Mouse (Mus musculus) cerebellum, adult 9-10 months (tissue): ENCODE data around the gene Efna1.

Source experiments
- DNase-seq: peaks from one replicate; pipeline ENCODE4 v3.0.0; 2022

Efna1 gene

DNA sequence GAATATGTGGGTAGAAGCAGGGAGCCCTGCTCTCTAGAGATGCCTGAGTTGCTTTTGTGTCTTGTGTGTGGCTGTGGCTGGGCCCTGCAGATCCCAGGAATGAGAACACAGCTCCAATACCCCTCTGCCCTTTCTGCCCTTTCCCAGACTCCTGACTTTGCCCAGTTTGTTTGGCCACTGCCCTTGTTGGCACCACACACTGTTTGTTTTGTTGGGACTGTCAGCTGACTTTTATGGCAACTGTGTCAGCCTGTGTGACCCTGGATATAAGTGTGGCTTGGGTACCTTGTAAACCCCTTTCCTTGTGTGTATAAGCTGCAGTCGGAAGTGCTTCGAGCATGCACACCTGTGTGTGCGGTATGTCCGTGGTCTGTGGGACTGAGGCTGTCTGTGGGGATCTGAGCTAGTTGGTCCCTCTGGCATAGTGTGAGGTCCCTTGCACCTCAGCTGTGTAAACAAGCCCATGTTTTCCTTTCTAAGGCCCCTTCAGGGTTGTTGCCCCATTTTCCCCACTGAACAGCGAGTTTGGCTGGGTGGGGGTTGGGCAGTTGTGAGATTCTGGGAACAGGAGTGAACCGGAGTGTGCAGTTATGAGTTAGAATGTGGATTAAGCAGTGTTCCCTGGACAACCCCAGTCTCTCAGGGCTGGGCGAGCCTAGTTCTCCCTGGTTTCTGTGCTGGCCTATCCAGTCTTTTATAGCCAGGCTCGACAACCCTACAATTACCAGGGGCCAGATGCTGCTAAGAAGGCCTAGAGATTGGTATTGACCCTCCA, 24.8 kb upstream of the Efna1 start:
- DNase-seq: no peak

DNA sequence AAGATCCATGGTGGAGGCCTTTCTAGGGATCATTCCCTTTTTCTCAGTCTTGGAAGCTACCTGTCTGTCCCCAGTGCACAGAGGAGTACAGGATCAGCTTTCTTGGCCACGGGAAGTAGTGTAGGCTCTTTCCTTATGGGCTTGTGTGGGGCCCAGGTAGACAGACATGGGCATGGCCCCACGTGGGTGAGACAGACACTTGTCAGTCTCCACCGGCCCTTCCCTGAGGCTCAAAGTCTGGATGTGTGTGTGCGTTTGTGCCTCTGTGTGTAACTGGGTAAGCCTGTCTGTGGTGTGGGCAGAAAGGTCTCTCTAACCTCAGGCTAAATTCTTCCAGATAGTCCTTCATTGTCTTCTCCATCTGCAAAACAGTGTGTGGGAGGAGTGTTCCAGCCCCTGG, 24.2 kb upstream of the Efna1 start:
- DNase-seq: no peak

DNA sequence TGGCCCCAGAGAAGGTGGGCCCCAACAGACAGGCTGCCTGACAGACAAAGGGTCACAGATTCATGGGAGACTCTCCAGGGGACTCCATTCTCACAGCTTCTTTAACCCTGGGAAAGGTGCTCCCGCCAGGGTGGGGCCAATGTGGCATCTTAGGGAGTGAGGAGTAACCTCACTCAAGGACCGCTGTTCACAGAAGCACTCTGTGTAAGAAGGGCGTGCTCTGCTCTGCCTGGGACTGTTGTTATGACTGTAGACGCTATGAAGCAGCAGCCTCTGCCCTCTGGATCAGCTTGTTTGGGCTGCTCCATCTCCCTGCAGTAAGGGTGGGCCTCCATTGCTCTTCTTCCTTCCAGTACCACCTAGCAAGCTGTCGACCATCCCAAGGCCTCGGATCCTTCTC, 23.5 kb upstream of the Efna1 start:
- DNase-seq: no peak

DNA sequence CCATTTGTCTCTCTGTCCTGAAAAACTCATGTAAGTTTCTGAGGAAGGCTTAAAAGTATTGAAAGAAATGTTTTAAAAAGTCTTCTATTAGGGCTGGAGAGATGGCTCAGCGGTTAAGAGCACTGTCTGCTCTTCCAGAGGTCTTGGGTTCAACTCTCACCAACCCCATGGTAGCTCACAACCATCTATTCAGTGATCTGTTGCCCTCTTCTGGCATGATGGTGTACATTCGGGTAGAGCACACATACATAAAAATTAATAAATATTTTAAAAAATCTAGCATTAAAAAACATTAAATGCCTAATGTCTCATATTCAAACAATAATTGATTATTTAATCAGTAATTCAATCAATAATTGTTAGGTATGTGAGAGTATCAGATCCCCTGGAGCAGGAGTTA, 19.6 kb upstream of the Efna1 start:
- DNase-seq: no peak

DNA sequence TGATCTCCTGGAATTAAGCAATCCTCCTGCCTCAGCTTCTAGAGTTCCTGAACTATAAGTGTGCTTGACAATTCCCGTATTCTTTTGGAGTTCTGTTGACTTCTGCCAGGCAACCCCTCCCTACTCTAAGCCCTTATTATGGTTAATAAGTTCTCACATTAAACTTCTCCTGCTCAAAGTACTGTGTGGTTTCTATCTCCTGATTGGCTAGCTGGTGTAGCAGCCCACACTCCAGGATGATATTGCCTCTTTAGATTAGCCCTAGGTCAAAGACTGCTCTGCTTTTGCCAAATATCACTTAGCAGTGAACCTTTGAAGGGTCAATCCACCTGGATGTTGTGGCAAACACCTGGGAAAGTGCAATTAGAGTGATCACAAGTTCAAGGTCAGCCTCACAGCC, 19.1 kb upstream of the Efna1 start:
- DNase-seq: no peak

DNA sequence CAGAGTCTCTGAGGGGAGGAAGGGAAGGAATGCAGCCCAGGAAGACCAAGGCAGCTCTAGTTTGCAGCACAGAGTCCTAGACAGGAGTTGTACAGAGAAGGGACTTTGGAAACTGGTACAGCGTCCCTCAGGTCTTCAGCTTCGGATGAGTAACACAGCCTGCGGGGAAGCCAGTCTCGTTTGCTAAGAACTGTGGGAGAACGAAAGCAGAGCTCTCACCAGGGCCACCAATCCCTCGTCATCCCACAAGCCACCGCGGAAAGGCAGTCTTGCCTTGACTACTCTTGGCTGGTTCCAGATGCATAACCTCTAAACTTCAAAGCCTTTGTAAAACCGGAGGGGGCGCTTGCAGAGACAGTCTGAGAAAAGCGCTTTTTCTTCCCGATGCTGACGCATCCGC, 18.6 kb upstream of the Efna1 start:
- no peak for DNase-seq

DNA sequence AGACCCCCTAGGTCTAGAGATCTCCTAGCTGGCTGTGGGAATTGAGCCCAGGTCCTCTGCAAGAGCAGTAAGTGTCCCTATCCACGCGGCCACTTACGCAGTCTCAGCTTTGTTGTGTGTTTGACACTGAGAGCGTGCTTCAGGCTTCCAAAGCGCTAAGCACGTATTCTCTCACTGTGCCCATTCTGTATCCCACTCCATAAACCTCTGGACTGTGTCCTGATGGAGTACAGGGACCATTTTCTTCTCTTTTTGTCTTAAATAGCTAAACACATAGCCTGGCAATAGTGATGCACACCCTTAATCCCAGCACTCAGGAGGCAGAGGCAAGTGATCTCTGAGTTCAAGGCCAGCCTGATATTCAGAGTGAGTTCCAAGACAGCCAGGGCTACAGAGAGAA, 18.0 kb upstream of the Efna1 start:
- no peak for DNase-seq

DNA sequence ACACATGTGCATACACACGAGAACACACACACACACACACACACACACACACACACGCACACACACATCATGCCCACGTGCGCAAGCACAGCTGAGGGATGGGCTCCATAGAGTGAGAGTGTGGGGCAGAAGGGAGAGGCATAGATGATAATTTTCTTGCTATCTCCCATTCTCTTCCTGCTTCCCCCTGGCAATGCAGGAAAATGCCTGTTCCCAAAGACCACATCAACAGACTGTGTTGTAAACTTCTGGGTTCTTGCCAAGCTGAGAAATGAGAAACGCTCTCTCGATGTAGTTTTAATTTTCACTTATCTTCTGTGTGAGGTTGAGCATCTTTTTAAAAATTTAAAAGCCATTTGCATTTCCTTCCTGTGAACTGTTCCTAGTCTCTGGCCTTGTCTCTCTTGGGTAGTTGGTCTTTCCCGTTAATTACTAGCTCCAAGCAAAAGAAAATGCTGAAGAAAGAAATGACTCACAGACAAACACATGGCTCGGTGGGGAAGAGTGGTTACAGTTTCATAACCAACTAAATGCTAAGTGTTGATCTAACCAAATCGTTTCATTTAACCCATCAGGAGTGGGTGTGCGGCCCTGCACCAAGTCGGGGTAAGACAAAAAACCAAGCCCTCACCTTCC, 15.9 kb upstream of the Efna1 start:
- no peak for DNase-seq

DNA sequence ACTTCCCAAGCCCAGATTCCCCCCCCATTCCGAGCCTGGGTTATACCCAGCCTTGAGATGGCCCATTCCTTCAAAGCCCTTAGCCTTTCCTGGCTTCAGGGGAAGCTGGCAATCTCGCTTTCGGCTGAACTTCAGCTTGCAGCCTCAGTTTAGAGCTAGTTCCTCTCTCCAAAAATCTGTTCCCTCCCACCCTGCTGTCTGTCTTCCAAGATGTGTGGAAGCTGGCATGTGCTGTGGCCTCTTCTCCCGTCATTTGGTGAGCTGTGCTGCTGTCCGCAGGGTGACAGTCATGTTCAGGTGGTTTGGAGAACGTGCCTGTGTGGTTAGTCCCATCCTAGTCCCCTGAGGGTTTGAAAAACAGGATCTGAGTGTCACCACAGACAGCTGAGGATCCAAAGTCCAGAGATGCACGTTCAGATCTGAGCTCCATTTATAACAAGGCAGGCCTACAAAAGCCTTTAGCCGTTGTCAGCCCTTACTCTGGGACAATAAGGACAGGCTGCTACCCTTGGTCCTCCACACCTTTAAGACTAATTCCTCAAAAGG, 14.8 kb upstream of the Efna1 start:
- no peak for DNase-seq

DNA sequence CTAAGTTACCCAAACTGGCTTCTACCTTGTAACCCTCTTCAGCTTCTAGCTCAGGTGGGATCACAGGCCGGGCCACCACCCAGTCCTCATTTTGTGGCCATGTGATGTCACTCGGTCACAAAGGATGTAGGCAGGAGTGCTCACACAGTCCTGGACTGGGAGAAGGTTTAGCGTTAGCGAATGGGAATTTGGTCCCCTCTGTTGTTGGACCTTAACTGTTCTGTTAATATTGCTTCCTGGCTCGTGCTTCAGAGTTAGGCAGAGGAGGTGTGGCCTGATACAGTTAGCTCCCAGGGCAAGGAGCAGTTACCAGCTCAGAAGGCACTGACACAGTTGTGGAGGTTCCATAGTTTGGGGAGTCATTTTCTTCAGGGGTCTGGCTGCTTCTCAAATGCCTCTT, 13.3 kb upstream of the Efna1 start:
- DNase-seq: no peak

DNA sequence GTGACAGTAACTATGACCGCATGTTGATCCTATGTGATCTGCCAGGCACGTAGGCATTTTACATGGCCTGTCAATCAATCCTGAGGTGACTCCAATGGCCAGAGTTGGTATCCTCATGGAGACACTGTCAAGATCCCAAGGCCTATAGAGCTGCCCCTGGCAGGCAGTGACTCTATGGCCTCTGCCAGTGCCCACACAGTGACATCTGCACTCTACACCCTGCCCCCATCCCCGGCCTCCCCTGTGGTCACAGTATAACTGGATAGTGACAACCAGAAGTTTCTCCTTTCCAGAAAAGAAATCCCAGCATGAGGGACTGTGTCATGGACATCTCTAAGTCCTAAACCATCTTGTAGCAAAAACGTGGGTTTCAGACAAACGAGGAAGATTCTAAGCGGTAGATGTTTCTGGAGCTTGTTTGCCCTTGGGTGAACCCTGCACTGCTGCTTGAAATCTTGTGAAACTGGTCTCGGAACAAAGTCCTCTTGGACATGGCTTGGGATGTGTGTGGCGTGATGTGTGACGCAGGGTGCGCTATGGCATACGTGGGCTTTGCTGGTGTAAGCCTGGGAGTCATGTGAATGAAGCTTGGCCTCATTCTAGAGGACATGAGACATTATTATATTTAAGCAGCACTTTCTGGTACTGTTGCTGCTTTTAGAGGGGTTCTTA, 12.4 kb upstream of the Efna1 start:
- no peak for DNase-seq

DNA sequence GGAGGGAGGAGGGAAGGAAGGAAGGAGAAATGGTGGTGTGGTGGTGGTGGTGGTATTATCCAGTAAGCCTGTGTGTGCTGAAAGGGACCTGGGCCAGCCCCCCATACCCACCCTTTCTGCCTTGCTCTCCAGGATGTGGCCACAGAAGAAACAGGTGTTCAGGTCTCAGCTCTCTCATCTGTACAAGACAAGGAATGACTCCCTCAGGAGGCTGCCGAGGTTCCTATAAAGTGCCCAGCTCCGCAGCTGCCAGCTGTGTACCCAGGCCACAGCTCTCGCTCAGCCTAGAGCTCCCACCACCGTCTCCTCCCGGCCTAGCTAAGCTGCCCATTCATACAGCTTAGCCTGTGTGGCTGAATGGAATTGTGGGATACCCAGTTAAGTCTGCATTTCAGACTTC, 11.4 kb upstream of the Efna1 start:
- DNase-seq: no peak

DNA sequence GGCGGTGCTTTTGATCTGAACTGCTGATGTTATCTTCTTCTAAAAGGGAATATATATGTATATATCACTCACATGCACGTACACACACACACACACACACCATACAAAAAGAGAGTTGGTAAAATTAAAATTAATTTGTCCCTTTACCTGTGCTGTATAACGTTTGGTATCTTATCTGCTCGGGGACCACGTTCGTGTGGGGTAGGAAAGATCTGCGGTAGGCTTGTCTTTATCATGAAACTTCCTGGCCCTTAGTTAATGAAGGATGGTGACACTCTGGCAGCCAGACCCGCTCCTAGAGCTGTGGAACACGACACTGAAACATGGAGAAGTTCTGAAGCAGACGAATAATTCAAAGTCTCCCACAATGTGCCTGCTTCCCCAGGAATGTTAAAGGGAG, 10.9 kb upstream of the Efna1 start:
- DNase-seq: no peak

DNA sequence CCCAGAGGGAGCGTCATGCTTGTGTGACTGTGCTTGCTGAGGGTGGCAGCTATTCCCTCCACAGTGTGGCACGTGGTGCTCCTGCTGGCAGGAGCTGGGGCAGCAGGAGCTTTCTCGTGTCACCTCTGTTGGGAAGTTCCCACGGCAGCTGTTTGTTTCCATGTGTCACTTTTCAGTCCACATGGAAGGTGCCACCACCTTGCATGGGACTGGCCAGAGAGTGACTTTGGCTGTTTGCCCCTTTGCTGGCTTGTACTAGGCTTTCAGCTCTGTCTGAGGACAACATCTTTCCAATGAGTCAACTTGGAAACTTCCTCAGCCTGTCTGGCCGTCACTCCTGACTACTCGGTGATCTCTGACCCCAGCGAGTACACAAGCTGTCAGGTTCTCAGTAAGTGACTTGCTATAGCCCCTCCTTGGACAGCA, 7.6 kb upstream of the Efna1 start:
- no peak for DNase-seq

DNA sequence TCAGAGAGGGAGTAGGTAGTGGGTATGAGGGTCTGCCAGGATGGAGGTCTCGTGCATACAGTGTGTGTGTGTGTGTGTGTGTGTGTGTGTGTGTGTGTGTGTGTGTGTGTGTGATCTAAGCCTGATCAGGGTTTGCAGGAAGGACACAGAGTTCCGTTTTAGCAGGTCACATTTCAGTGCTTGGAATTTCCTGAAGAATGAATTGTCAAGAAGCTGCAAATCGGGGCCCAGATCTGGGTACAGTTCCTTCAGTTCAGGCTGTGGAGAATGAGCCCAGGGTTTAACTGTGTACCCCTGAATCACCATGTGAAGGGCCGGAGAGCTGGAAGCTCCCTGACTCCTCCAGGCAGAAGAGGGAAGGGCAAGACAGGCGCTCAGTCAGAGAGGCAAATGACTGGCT, 6.3 kb upstream of the Efna1 start:
- no peak for DNase-seq

DNA sequence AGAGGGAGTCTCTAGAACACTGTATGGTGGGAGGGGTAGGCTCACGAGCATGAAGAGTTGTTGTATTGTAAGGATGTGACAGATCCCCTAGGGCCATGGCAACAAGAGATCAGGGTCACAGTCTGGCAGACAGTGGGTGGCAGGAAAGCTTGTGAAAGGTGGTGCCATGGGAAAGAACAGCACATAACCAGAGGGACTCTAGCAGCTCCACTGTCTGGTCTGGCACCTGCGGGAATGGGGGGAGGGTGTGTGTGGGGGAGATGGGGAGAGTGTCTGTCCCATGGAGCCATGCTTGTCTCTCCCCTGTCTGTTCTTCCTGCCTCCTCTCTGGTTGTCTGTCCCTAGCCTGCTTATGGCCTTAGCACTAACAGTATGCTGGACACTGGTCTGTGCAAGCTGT, 4.6 kb upstream of the Efna1 start:
- DNase-seq: no peak

DNA sequence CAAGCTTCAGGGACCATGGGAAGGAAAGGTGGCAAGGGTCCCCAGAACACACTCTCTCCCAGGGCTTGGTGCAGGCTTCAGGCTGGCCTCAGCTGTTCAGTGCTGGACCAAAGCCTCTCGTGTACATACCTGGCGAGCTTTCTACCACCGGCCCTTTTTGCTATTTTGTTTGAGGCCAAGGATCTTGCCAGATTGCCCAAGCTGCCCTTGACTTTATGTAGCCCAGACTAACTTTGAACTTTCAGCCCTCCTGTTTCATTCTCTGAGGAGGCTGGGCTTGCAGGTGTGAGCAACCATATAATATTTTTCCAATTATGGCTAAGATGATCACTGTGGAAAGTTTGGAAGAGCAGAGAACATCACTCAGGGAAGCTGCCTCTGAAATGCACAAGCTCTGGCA, 3.3 kb upstream of the Efna1 start:
- DNase-seq: no peak

DNA sequence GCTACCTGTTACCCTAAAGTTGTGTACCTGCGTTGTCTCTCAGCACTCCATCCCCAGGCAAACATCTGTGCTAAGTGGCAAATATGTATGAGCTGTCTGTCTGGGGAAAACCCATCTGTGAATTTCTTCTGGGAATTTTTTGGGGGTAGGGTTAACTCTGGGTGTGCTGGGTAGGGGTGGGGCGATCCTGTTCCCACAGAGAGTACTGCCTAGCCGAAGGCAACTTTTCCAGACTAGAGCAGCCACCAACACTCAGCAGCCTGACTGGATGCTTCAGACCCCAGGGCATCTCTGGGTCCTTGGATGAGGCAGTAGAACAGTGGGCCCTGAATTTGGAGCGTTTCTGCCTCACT, 1.3 kb upstream of the Efna1 start:
- DNase-seq: no peak

DNA sequence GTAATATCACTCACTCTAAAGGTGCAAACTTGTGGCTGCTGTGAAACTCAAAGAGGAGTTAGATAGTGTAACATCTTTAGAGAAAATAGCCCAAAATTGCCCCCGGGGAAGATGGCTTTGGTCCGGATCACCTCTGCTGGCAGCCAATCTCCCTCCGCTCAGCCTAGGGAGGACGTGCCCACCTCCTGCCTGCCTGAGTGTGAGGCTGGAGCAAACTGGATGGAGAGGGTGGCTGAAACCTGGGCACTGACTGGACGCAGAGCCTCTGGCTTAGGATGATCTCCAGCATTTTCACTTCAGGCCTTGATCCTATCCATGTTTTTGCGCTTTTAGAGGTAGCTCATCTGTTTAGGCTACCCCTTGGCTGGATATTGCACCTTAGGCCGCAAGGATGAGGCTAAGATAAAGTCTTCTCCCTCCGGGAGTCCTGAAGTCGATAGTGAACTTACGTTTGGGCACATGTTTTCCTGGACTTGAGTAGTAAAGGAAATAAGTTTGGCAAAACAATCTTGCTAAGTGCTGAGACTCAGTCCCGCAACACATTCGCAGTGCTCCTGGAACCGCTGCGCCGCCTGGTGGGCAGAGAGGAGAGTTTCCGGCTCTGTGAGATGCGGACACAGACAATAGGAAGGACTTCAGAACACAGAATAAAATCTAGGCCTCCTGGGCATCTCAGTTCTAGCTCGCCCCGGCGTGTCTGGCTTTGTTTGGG, 793 bp upstream of the Efna1 start:
- peak; percentile 87 for DNase-seq

DNA sequence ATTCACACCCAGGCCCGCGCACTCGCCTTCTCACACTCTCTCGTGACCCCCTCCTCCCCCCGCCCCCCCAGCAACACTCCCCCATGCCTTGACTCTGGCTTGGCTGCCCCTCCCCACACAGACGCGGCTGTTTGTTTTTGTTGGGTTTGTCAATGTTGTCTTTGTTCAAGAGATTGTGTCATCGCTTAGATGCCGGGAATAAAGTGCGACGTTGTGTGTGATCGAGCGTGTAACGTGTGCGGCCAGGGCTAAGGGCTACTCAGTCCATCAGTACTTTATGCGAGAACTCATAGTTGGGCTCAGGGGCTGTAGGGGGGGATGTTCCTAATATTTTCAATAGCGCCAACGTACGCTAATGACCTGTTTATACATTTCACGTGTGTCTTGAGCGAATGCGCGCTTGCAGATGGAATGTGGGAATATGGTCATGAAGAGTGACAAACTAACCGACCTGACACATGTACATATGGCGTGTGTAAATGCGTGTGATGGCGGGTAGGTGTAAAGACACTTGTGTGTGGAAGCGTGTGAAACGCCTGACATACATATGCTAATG, 814 bp downstream of the Efna1 start:
- peak; percentile 61 for DNase-seq

DNA sequence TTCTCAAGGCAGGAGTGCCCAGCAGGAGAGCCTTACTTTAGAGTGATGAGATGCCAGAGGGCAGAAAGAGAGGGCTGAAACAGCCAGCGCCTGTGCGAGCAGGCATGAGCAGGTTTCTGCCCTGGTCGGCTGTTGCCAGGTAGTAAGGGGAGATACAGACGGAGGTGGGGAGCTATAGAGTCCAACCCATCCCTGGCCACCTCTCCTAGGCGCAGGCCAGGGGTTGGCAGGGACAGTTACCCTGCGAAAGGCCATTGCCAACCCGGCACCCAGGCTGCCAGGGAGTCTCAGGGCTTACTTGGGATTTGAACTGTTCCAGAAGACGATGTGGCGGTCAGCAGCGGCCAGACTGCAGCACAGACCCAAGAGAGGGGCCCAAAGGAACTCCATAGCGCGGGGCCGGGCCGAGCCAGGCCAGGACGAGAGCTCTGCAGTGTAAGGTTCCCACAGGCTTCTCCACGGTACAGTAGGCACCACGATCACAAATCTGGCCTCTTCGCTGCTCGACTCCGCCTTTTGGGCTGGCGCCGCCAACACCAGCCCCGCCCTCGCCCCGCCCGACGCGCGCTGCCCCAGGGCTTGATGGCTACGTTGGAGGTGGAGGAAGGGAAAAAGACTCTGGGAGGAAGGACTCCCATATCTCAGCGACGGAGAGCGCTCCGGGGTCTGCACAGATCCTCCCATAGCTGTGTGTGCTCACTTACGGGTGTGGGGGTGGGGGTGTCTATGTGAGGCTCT, 1.6 kb downstream of the Efna1 start:
- DNase-seq: peak; percentile 89

DNA sequence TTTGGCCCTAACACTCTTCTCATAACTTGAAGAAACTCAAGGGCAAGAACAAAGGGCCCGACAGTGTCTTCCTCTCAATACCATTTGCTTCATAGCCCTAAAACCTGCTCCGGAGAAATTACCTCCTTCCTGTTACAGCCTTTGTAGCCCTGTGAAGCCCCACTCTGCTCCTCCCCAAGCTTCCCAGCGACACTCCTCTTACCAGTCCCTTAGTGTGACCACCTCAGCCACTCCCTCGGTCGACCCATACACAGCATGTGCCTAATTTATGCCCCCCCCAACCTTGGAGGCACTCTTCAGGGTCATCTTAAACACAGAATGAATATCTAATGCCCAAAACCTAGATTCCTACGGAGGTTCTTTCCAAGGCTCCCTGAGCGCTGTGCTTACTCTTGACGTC, 2.3 kb downstream of the Efna1 start:
- no peak for DNase-seq

DNA sequence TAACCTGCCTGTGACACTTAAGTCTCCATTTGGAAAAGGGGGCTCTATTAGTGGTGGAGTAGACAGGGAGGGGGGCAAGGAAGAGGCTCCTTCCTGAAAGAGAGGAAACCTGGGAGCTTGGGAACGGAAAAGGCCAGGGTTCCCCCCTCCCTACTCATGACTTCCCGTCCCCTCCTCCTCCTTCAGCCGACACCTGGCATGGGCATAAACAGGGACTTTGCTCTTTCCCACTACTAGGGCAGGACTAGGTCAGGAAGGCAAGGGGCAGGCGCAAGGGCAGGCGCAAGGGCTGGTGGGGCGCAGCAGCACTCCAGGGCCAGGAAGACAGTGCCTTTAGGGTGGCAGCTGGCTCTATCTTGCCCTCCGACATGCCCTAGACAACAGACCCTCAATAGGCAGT, 2.8 kb downstream of the Efna1 start:
- DNase-seq: peak; percentile 50
